Mouse (Mus musculus) C2C12 (cell line): ENCODE results near the gene Slc30a2. TPM values are rescaled to one million over a fixed set of nuclear protein-coding genes. Genes with fewer than 3 reads are reported as not detected.

ENCODE experiments used
- H3K27me3 ChIP-seq: one replicate; pipeline ENCODE4 v1.6.1; 2011; ENCODE audit not compliant: control insufficient read depth, insufficient read depth, insufficient read length
- H3K36me3 ChIP-seq: one replicate; pipeline ENCODE4 v1.6.1; 2011; ENCODE audit not compliant: control insufficient read depth, insufficient read depth
- H3K4me3 ChIP-seq: one replicate; pipeline ENCODE4 v1.5.1; 2011; ENCODE audit warnings: mild to moderate bottlenecking, control low read depth; ENCODE audit not compliant: poor library complexity, insufficient read depth, severe bottlenecking
- H3K79me2 ChIP-seq: one replicate; pipeline ENCODE4 v1.6.1; 2011; ENCODE audit not compliant: control insufficient read depth, insufficient read depth
- H3K79me3 ChIP-seq: one replicate; pipeline ENCODE4 v1.6.1; 2011; ENCODE audit warnings: low read depth, control low read depth
- H3ac ChIP-seq: one replicate; pipeline ENCODE3; 2011; ENCODE audit warnings: low read depth; ENCODE audit not compliant: control insufficient read depth, insufficient read length
- CEBPB ChIP-seq: IDR thresholded peaks from one replicate; pipeline ENCODE4 v1.6.1; 2011; ENCODE audit warnings: low read depth, mild to moderate bottlenecking, control low read depth, moderate library complexity
- CTCF ChIP-seq: IDR thresholded peaks from one replicate; pipeline ENCODE4 v1.5.1; 2011; ENCODE audit not compliant: control insufficient read depth, insufficient read depth, insufficient read length
- FOSL1 ChIP-seq: IDR thresholded peaks from one replicate; pipeline ENCODE4 v1.8.0; 2011; ENCODE audit warnings: mild to moderate bottlenecking, low read length; ENCODE audit not compliant: poor library complexity, insufficient read depth, severe bottlenecking
- MAX ChIP-seq: IDR thresholded peaks from one replicate; pipeline ENCODE4 v1.6.1; 2011; ENCODE audit warnings: mild to moderate bottlenecking, control low read depth
- MYOD1 ChIP-seq: IDR thresholded peaks from one replicate; pipeline ENCODE4 v1.6.1; 2011; ENCODE audit warnings: low read depth; ENCODE audit not compliant: control insufficient read depth, insufficient read length
- MYOG ChIP-seq: IDR thresholded peaks from one replicate; pipeline ENCODE4 v1.6.1; 2011; ENCODE audit not compliant: control insufficient read depth, insufficient read length; ENCODE audit errors: extremely low read depth
- USF1 ChIP-seq: IDR thresholded peaks from one replicate; pipeline ENCODE4 v1.6.1; 2011; ENCODE audit warnings: low read depth, mild to moderate bottlenecking, control low read depth, moderate library complexity
- polyA plus RNA-seq: library from polyadenylated mRNA; unstranded; fragments of >200 nt; fragmentation: generic; extraction: Trizol; gene quantifications from one replicate; pipeline ENCODE4 v1.2.1, GENCODE M21; 2012; ENCODE audit warnings: missing spikeins

Slc30a2 gene
- polyA plus RNA-seq, 1 experiment = not detected

DNA sequence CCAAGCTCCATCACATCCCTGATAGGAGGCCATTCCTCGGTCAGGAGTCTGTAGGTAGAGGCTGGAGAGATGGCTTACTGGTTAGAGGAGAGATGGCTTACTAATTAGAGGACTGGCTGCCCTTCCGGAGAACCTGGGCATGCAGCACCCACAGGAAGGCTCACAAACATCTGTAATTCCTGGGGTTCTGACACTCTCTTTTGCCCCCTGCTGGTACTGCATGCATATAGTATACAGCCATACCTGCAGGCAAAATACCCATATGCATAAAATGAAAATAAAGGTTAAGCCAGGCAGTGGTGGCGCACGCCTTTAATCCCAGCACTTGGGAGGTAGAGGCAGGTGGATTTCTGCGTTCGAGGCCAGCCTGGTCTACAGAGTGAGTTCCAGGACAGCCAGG is 44.3 kb downstream of the Slc30a2 start:
- Histone ChIP-seq H3K36me3 (no peaks in the 10 kb centered on the region), H3K79me3 (no peaks in the 10 kb centered on the region), H3ac (no peak overlapping the region), H3K27me3 (no peaks in the 10 kb centered on the region), H3K79me2 (no peaks in the 10 kb centered on the region), H3K4me3 (no peak overlapping the region)
- TF ChIP-seq MYOD1 = no peak

- H3K4me3 ChIP-seq = no peak overlapping the region
- H3K36me3 ChIP-seq = no peaks in the 10 kb centered on the region
- no peaks in the 10 kb centered on the region for H3K79me2 ChIP-seq
- H3K79me3 ChIP-seq = no peaks in the 10 kb centered on the region
- no peaks in the 10 kb centered on the region for H3K27me3 ChIP-seq
- H3ac ChIP-seq = no peak overlapping the region
- no peak for TF ChIP-seq CEBPB
- peak; percentile 45 for TF ChIP-seq CTCF
These were observed 45.4 kb downstream of the Slc30a2 start for GRCm38 (mm10) chr4:134388397-134388796.

GRCm38 (mm10) chr4:134391636-134392035 is 48.7 kb downstream of the Slc30a2 start:
- H3K79me3 ChIP-seq = no peaks in the 10 kb centered on the region
- H3K79me2 ChIP-seq = no peaks in the 10 kb centered on the region
- TF ChIP-seq MYOG (no peak), USF1 (no peak), CTCF (no peak), CEBPB (no peak), FOSL1 (no peak), MYOD1 (no peak), MAX (no peak)
- H3K27me3 ChIP-seq = no peaks in the 10 kb centered on the region
- no peak overlapping the region for H3ac ChIP-seq
- H3K4me3 ChIP-seq = no peak overlapping the region
- H3K36me3 ChIP-seq = no peaks in the 10 kb centered on the region

- H3ac ChIP-seq = no peak overlapping the region
- H3K79me2 ChIP-seq = no peaks in the 10 kb centered on the region
- TF ChIP-seq MYOG = no peak
- no peak for TF ChIP-seq CTCF
- H3K36me3 ChIP-seq = no peaks in the 10 kb centered on the region
- no peak overlapping the region for H3K4me3 ChIP-seq
- no peaks in the 10 kb centered on the region for H3K27me3 ChIP-seq
- H3K79me3 ChIP-seq = no peaks in the 10 kb centered on the region
These were observed 49.6 kb downstream of the Slc30a2 start for GRCm38 (mm10) chr4:134392595-134392994.

GRCm38 (mm10) chr4:134393026-134393425 is 50.0 kb downstream of the Slc30a2 start:
- H3K79me3 ChIP-seq = no peaks in the 10 kb centered on the region
- H3K79me2 ChIP-seq = no peaks in the 10 kb centered on the region
- H3K36me3 ChIP-seq = no peaks in the 10 kb centered on the region
- H3ac ChIP-seq = no peak overlapping the region
- no peak overlapping the region for H3K4me3 ChIP-seq
- no peaks in the 10 kb centered on the region for H3K27me3 ChIP-seq
- no peak for TF ChIP-seq MYOD1
- TF ChIP-seq FOSL1 = no peak
- no peak for TF ChIP-seq CEBPB
- no peak for TF ChIP-seq CTCF
- no peak for TF ChIP-seq USF1
- no peak for TF ChIP-seq MAX
- no peak for TF ChIP-seq MYOG

- H3K79me2 ChIP-seq = no peaks in the 10 kb centered on the region
- H3K4me3 ChIP-seq = no peak overlapping the region
- H3K36me3 ChIP-seq = no peaks in the 10 kb centered on the region
- H3K27me3 ChIP-seq = no peaks in the 10 kb centered on the region
- H3K79me3 ChIP-seq = no peaks in the 10 kb centered on the region
- H3ac ChIP-seq = no peak overlapping the region
- TF ChIP-seq FOSL1 (no peak), MYOD1 (no peak), MYOG (no peak), CTCF (no peak), CEBPB (no peak), MAX (no peak), USF1 (no peak)
These were observed 52.2 kb downstream of the Slc30a2 start for GRCm38 (mm10) chr4:134395142-134395541.
